Mouse (Mus musculus) liver, adult 2 months (tissue): Measurements from ENCODE around the gene Rsrc1.

Experiments
- CTCF ChIP-seq: fragments of 200-500 bp; IDR thresholded peaks from 2 replicates; pipeline ENCODE4 v1.5.1; 2011; ENCODE audit warnings: low read depth, low read length, control low read depth
- POLR2A ChIP-seq: fragments of 200-500 bp; IDR thresholded peaks from 2 replicates; pipeline ENCODE4 v1.6.1; 2011; ENCODE audit warnings: low read length, control low read depth; ENCODE audit not compliant: insufficient read depth; ENCODE audit errors: extremely low read depth

DNA sequence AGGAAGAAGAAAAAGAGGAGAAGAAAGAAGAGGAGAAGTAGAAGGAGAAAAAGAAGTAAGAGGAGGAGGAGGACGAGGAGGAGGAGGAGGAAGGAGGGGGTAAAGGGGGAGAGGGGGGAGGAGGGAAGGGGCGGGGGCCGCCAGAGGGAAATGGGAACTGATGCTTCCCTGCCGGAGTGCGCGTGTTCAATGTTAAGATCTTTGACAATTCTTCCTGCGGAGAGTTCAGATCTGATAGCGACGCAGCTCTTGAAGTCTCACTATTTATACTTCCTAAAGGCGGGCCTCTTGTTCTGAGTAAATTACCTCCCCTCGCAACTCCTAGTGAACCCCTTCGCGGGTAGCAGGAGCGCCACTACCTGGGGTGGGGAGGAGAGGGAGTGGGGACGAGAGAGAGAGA lies 516 bp downstream of the Rsrc1 start, which contains the start of gene Shox2:
- no peak for TF ChIP-seq CTCF
- no peak for TF ChIP-seq POLR2A
